Mouse (Mus musculus): ENCODE measurements around the gene Xrcc3.

GRCm38 (mm10) chr12:111843470-111843869 is 29.8 kb upstream of the Xrcc3 start:
- TF ChIP-seq CTCF (IDR thresholded peaks at IDR 0.05; ENCODE audit: low read depth, low read length) (no peak), POLR2A (IDR thresholded peaks at IDR 0.05; ENCODE audit: borderline replicate concordance, low read depth, low read length) (no peak)
